Mouse (Mus musculus) heart, embryonic 12.5 days (tissue): Measurements from ENCODE around the gene L2hgdh. TPM values are rescaled to one million over a fixed set of nuclear protein-coding genes. Genes with fewer than 3 reads are reported as not detected.

Experiments used
- ATAC-seq: fragments of 200-750 bp; cut with Nextera tagmentation; 2 replicates; pipeline ENCODE4 v1.8.0; 2017; ENCODE audit warnings: moderate TSS enrichment, moderate library complexity; ENCODE audit not compliant: insufficient number of reproducible peaks, low FRiP score
- H3K27ac ChIP-seq: fragments of 300-500 bp; sonication (generic); 2 replicates; pipeline ENCODE4 v1.5.1; 2016; ENCODE audit warnings: mild to moderate bottlenecking, moderate library complexity; ENCODE audit not compliant: poor library complexity, severe bottlenecking
- H3K27me3 ChIP-seq: fragments of 300-500 bp; sonication (generic); replicated peaks from 2 replicates; pipeline ENCODE4 v1.6.1; 2016; ENCODE audit warnings: mild to moderate bottlenecking, moderate library complexity
- H3K36me3 ChIP-seq: fragments of 300-500 bp; sonication (generic); 2 replicates; pipeline ENCODE4 v1.6.1; 2016; ENCODE audit warnings: mild to moderate bottlenecking, moderate library complexity
- H3K4me1 ChIP-seq: fragments of 300-500 bp; sonication (generic); replicated peaks from 2 replicates; pipeline ENCODE4 v1.6.1; 2016; ENCODE audit warnings: mild to moderate bottlenecking
- H3K4me2 ChIP-seq: fragments of 300-500 bp; sonication (generic); 2 replicates; pipeline ENCODE4 v1.6.1; 2016; ENCODE audit warnings: mild to moderate bottlenecking, moderate library complexity
- H3K4me3 ChIP-seq: fragments of 300-500 bp; sonication (generic); 2 replicates; pipeline ENCODE4 v1.5.1; 2016; ENCODE audit warnings: mild to moderate bottlenecking
- H3K9ac ChIP-seq: fragments of 300-500 bp; sonication (generic); 2 replicates; pipeline ENCODE4 v1.6.1; 2016; ENCODE audit warnings: mild to moderate bottlenecking, moderate library complexity
- H3K9me3 ChIP-seq: fragments of 300-500 bp; sonication (generic); replicated peaks from 2 replicates; pipeline ENCODE4 v1.6.1; 2016; ENCODE audit warnings: mild to moderate bottlenecking, moderate library complexity
- WGBS: fragments of 180-500 bp; shearing (Covaris S2); methylation state at CpG from one replicate; pipeline ENCODE4 v1.1.7; 2016; 5-methylcytosine and 5-hydroxymethylcytosine counted together
- polyA plus RNA-seq: library from polyadenylated mRNA; unstranded; fragments of >200 nt; fragmentation: Nextera tagmentation; extraction: Ambion mirVana; gene quantifications from 2 replicates; pipeline ENCODE4 v1.2.1, GENCODE M21; 2016

Gene L2hgdh
- polyA plus RNA-seq, 1 experiment from 2014 or later: 20.8 TPM

DNA sequence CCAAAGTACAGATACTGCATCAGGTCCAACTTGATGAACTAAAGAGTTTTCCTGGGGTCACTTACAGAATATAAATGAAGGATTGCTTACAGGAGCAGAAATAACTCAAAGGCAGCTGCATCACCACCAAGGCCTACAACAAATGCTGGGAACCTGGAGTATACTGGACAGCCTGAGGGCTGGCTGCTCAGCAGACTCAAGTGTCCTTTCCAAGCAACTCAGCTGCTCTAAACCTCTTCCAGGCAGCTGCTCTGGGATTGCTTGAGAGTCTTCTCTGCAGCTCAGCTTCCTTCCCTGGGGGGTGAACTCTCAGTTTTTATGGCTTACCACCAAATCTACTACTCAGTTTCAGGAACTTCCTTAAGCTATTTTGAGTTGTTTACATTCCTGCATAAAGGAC is 35.6 kb downstream of the L2hgdh start:
- Histone ChIP-seq H3K36me3 (no peaks in the 10 kb centered on the region), H3K4me3 (no peak overlapping the region), H3K4me2 (no peak overlapping the region), H3K9me3 (no peaks in the 10 kb centered on the region), H3K27me3 (no peaks in the 10 kb centered on the region), H3K9ac (no peak overlapping the region), H3K27ac (no peak overlapping the region), H3K4me1 (no peaks in the 10 kb centered on the region; the same call in 1 of the 2 replicates)
- ATAC-seq: no peak

DNA sequence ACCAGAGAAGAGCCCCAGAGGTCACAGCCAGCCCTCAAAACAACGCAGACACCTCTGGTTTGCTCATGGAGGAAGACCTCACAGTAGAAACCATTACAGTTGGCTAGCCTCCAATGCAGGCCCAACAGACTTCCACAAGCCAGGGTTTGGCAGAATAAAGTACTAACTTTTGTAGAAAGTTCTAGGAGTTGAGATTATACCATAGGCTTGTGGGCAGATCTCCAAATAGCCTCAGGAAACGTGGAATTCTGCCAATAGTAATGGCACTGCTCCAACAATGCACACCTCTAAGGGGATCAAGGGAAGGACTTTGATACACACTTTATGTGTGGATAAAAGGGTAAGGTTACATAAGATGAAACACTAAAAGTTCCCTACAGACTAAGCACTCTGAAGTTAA is 36.3 kb downstream of the L2hgdh start:
- no peak overlapping the region for H3K9ac ChIP-seq
- no peaks in the 10 kb centered on the region for H3K27me3 ChIP-seq
- no peak overlapping the region for H3K4me3 ChIP-seq
- H3K36me3 ChIP-seq: no peaks in the 10 kb centered on the region
- no peaks in the 10 kb centered on the region for H3K9me3 ChIP-seq
- ATAC-seq: no peak
- no peaks in the 10 kb centered on the region; the same call in 1 of the 2 replicates for H3K4me1 ChIP-seq
- WGBS: 47% methylated on average over 2 of the region's 2 CpGs
- H3K4me2 ChIP-seq: no peak overlapping the region
- no peak overlapping the region for H3K27ac ChIP-seq

DNA sequence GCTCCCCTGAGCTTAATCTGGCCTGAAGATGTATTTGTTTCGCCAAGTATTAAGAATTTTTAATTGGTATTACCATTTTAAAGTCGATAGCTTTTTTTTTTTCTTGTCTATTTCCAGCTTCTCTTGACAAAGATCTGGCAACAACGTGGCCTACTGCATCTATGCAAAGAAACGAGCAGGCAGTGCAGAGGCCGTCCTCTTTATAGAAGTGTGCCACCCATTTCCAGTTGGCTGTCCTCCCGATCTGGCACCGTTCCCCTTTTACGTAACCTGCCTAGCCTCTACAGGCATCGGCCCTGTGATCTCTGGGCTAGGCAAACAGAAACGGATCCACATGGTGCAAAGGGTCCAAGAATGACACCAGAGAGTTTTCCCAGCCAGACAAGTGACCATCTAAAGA is 41.1 kb downstream of the L2hgdh start:
- 43% methylated on average over 10 of the region's 10 CpGs for WGBS
- Histone ChIP-seq H3K4me2 (peak overlapping the region; percentile 23; the same call in 1 of the 2 replicates), H3K36me3 (no peaks in the 10 kb centered on the region), H3K4me3 (no peak overlapping the region), H3K9ac (no peak overlapping the region), H3K27me3 (no peaks in the 10 kb centered on the region), H3K27ac (no peak overlapping the region), H3K9me3 (no peaks in the 10 kb centered on the region), H3K4me1 (peaks cover 8% of the 10 kb centered on the region)
- no peak for ATAC-seq

DNA sequence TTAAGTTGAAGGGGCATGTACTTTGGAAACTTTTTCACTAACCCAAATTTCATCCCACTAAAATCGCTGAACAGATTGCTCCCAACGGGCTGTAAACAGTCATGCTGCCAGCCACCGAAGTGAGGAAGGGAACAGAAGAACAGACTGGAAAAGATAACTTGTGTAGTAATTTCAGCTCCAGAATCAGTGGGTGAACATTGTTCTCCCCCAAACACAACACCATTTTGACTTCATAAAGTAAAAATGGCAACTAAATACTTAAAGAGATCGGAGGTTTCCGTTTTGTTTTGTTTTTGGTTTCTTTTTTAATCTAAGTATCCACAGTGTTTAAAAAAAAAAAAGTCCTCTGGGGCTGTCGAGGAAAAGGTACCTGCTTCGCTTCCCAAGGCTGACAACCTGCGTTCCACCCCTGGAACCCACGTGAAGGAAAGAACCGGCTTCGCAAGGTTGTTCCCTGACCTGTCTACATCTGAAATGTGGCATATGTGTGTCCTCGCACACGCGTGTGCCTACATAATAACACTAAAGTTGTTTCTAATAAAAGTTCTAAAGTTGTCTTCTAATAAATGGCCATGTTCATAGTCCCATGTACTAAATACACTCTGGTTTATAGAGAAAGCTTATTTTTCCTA is 41.8 kb downstream of the L2hgdh start:
- peaks cover 8% of the 10 kb centered on the region for H3K4me1 ChIP-seq
- H3K27ac ChIP-seq: no peak overlapping the region
- no peak overlapping the region for H3K9ac ChIP-seq
- ATAC-seq: no peak
- peak overlapping the region; percentile 87 for H3K4me2 ChIP-seq
- no peaks in the 10 kb centered on the region for H3K27me3 ChIP-seq
- H3K9me3 ChIP-seq: no peaks in the 10 kb centered on the region
- H3K4me3 ChIP-seq: peak overlapping the region; percentile 25; the same call in 1 of the 2 replicates
- WGBS: 45% methylated on average over 14 of the region's 14 CpGs
- no peaks in the 10 kb centered on the region for H3K36me3 ChIP-seq

DNA sequence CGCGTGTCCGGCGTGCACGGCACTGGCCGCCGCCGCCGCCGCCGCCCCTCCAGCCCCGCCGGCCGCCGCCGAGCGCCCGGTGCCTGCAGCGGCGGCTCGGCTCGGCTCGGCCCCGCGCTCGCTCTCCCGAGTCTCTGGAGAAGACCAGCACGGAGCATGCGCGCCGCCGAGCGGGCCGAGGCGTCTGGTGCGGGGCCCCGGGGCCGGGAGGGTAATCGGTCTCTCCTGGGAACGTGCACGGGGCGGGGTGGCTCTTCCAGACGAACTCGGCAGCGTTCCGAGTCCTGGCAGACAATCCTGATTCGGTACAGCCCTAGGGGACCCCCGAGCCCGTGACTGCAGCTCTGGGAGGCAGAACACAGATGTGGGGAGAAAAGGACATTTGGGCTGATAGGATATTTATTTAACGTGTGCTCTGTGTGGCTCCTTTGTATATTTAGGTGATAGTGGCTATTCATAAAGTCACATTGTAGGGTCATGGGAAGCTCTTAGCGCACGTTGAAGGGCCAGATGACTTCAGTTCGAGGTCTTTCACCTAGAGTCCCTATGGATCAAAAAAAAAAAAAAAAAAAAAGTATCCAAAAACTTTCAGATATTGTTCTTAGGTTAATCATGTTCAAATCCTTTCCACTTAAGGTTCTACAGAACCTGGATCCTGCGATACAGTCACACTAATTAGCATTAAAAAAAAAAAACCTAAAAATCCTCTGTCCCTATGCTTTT is 42.4 kb downstream of the L2hgdh start:
- peak overlapping the region; percentile 87 for H3K4me2 ChIP-seq
- peaks cover 8% of the 10 kb centered on the region for H3K4me1 ChIP-seq
- H3K9me3 ChIP-seq: no peaks in the 10 kb centered on the region
- no peaks in the 10 kb centered on the region for H3K36me3 ChIP-seq
- peak overlapping the region; percentile 96 for H3K9ac ChIP-seq
- peak; percentile 90 for ATAC-seq
- H3K4me3 ChIP-seq: peak overlapping the region; percentile 78
- 8% methylated on average over 54 of the region's 54 CpGs for WGBS
- H3K27me3 ChIP-seq: no peaks in the 10 kb centered on the region
- H3K27ac ChIP-seq: peak overlapping the region; percentile 99

DNA sequence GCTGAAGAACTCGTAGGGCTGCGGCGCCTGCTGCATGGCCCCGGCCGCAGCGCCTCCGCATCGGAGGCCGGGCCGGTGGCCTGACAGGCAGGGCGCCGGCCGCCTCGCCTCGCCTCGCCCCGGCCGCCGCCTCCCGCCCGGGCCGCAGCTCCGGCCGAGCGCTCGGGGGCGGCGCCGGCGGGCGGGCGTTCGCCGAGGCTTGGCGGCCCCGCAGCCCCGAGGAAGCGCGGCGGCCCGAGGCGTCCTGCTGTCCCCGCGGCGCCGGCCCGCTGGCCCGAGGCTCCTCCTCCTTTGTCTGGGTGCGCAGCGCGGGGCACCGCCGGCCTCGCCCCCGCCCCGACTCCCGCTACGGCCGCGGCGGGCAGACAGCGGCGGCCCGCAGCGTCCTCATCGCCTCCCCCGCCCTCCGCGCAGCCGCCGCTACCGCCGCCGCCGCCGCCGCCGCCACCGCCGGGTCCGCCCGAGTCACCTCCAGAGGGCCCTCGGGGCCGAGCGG is 43.1 kb downstream of the L2hgdh start, which contains the start of gene Sos2:
TSS of gene Sos2 (minus strand) at position 287 of the 496 bp plus-strand sequence.
- H3K27ac ChIP-seq: peak within 1 kb of the TSS; percentile 99
- ATAC-seq: peak; percentile 91
- 7% methylated on average over 63 of the region's 85 CpGs for WGBS

DNA sequence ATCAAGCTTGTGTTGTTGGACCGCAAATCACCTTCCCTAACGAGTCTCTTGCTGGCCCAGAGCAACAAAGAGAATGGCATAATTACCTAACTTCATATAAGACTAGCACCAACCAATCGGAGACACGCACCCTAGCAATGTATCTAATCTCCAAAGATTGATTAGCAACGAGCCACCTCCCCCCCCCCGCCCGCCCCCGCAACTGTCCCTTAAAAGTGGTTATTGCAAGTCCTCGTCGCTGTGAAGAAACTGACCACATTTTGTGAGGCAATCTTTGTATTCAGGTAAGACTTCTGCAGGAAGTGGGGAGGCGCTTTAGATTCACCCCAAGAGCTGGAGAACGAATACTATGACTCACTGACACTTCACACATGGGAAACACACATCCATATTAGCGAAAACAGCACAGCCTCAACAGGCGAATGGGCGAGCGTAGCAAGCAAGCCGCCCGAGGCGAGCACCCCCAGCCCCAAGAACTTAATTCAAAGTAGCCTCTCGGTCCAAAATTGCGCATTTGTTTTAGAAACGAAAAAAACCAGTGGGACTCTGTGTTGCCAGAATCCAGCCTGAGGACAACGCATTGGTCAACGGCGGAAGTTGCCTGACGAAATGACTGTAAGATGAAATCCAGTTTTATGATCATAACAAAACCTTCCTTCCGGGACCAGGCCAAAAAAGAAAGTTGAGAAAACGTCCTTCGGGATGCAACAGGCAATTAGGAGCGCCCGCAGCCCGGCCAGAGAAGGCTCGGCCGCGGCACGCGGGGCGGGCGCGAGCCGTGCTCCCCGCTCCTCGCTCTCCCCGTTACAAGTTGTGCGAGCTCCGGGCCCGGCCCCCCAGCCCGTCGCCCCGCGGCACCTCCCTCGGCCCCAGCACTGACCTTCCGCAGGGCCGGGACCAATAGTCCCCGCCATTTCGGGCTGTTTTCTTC is 43.8 kb downstream of the L2hgdh start:
- H3K4me3 ChIP-seq: peak overlapping the region; percentile 78
- H3K9me3 ChIP-seq: no peaks in the 10 kb centered on the region
- under 1% methylated on average over 56 of the region's 56 CpGs for WGBS
- peaks cover 14% of the 10 kb centered on the region for H3K4me1 ChIP-seq
- peak overlapping the region; percentile 87 for H3K4me2 ChIP-seq
- peak overlapping the region; percentile 99 for H3K27ac ChIP-seq
- H3K9ac ChIP-seq: peak overlapping the region; percentile 96
- ATAC-seq: peak; percentile 74
- no peaks in the 10 kb centered on the region for H3K27me3 ChIP-seq
- H3K36me3 ChIP-seq: no peaks in the 10 kb centered on the region

More for the DNA sequence above, 43.1 kb downstream of the L2hgdh start, which contains the start of gene Sos2:
- Histone ChIP-seq H3K9ac (peak within 1 kb of the TSS; percentile 96), H3K4me2 (peak within 1 kb of the TSS; percentile 87), H3K4me1 (peaks cover 8% of the 10 kb centered on the region), H3K4me3 (peak within 1 kb of the TSS; percentile 78), H3K27me3 (no peaks in the 10 kb centered on the region), H3K36me3 (no peaks in the 10 kb centered on the region), H3K9me3 (no peaks in the 10 kb centered on the region)

DNA sequence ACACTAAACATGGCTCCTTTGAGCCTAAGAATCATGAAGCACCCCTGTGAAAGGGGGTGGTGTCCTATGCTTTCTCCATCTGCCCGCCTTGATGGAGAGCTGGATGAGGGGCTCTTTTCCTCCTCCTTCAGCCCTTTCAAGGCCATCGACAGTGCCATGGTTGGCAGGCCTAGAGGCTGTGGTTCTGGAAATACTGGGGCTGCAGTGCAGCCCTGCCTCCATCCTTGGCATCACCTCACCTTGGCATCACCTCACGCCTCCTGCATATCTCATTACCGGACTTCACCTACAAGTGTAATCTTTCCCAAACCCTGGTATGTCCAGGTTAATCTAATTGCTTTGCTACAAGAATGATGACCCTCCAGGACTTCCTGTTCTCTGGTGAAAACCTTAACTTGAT is 48.5 kb downstream of the L2hgdh start:
- Histone ChIP-seq H3K4me2 (no peak overlapping the region), H3K4me3 (no peak overlapping the region), H3K9me3 (0 out of 2 replicates have a peak, but pooled peaks cover 3% of the 10 kb centered on the region), H3K27me3 (no peaks in the 10 kb centered on the region), H3K9ac (no peak overlapping the region), H3K4me1 (peaks cover 26% of the 10 kb centered on the region), H3K36me3 (no peaks in the 10 kb centered on the region), H3K27ac (no peak overlapping the region)
- 79% methylated on average over 4 of the region's 4 CpGs for WGBS
- no peak for ATAC-seq

DNA sequence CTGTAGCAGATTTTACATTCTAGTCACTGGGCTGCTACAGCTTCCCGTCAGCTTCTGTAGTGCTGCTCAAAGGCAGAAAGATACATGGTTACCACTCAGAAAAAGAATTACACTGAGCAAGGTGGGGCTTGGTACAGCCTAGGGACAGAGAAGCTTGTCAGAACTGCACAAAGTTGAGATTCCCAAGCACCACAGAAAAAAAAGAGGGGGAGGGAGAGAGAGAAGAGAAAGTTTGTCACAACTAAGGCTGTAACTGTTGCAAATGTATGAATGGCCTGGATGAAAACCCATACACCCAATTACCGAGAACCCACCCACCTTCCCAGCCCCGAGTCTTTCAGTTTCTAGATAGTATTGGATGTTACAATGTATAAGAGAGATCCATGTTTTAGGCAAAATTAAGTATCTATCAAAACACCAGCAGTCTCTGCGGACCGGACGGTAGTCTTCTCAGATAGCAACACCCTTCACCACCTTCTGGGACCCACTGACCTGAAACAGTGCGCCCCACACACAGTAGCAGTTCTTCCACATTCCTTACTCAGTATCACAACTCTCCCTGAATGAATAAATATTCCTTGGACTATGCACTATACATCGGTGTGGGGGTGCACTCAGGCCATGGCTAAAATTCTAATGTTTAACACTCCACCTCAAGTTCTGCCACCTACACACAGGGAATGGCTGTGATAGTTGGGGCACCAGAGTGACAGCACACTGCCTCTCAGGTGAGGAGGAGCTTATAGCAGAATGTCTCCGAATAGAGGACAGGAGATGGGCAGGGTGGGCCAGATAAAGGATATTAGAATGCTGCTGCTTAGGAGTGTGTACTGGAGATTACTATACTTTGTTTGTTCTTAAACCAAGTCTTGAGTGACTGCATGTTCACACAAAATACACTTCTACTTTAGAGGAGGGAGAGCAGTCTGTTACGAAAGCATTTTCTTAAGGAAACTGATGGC is 49.8 kb downstream of the L2hgdh start:
- H3K27me3 ChIP-seq: no peaks in the 10 kb centered on the region
- 0 out of 2 replicates have a peak, but pooled peaks cover 3% of the 10 kb centered on the region for H3K9me3 ChIP-seq
- H3K9ac ChIP-seq: no peak overlapping the region
- ATAC-seq: no peak
- no peaks in the 10 kb centered on the region for H3K36me3 ChIP-seq
- H3K4me1 ChIP-seq: peaks cover 20% of the 10 kb centered on the region
- WGBS: 78% methylated on average over 10 of the region's 10 CpGs
- H3K4me2 ChIP-seq: no peak overlapping the region
- H3K27ac ChIP-seq: no peak overlapping the region
- H3K4me3 ChIP-seq: no peak overlapping the region

DNA sequence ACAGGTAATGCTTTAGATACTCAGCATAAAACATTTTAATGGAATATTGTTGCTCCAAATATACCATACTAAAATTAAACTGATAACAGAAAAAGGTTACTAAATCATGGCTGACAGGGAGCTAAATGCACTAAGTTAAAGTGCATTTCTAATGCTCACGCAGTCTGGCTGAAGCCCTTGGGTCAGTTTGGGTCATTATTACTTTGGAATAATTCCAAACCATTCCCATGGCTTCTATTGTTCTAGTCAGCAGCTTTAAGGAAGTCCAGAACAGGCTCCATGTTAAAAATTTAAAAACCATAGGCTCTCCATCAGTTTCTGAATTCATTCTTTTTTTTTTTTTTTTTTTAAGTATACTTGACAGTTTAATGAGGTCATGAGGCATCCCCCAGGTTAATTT is 50.5 kb downstream of the L2hgdh start:
- WGBS: 59% methylated on average over 1 of the region's 1 CpGs

More for the DNA sequence above, 50.5 kb downstream of the L2hgdh start:
- Histone ChIP-seq H3K36me3 (no peaks in the 10 kb centered on the region), H3K4me2 (no peak overlapping the region), H3K9ac (no peak overlapping the region), H3K4me3 (no peak overlapping the region), H3K4me1 (peaks cover 20% of the 10 kb centered on the region), H3K9me3 (0 out of 2 replicates have a peak, but pooled peaks cover 3% of the 10 kb centered on the region), H3K27me3 (no peaks in the 10 kb centered on the region), H3K27ac (no peak overlapping the region)
- no peak for ATAC-seq
